Mouse (Mus musculus) liver, postnatal 0 days (tissue): ENCODE data around the gene Map7d2.

ENCODE experiments used
- CTCF ChIP-seq: sonication (generic); IDR thresholded peaks from 2 replicates; pipeline ENCODE4 v1.5.1; 2016; ENCODE audit warnings: antibody characterized with exemption, low read depth
- EP300 ChIP-seq: IDR thresholded peaks from 2 replicates; pipeline ENCODE4 v1.6.1; 2016; ENCODE audit warnings: antibody characterized with exemption, low read depth, mild to moderate bottlenecking

DNA sequence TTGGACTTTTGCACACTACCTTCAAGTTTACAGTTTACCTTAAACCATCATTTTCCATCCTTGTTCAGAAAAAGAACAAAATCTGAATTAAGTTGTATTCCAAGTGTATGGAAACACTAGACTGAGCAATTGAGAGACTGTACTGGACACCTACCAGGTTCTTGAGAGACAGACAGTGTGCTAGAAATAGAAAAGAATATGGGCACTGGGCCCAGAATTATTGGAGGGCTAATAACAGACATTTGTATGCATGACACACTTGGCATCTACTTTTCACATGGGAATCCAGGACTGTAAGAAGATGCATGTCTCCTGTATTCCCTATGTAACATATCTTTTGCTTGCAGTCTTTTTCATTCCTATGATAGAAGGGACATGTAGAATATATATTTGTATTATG is 25.4 kb upstream of the Map7d2 start:
- TF ChIP-seq CTCF = no peak
- no peak for TF ChIP-seq EP300
